Mouse (Mus musculus) spleen, postnatal 10 days (tissue): ENCODE results near the gene Ndrg2.

ENCODE experiments used
- DNase-seq, 2 experiments: peaks; one replicate each; pipeline ENCODE4 v3.0.0; 2021 to 2022; ENCODE audit warnings: low spot score in 2 of 2

Gene Ndrg2

DNA sequence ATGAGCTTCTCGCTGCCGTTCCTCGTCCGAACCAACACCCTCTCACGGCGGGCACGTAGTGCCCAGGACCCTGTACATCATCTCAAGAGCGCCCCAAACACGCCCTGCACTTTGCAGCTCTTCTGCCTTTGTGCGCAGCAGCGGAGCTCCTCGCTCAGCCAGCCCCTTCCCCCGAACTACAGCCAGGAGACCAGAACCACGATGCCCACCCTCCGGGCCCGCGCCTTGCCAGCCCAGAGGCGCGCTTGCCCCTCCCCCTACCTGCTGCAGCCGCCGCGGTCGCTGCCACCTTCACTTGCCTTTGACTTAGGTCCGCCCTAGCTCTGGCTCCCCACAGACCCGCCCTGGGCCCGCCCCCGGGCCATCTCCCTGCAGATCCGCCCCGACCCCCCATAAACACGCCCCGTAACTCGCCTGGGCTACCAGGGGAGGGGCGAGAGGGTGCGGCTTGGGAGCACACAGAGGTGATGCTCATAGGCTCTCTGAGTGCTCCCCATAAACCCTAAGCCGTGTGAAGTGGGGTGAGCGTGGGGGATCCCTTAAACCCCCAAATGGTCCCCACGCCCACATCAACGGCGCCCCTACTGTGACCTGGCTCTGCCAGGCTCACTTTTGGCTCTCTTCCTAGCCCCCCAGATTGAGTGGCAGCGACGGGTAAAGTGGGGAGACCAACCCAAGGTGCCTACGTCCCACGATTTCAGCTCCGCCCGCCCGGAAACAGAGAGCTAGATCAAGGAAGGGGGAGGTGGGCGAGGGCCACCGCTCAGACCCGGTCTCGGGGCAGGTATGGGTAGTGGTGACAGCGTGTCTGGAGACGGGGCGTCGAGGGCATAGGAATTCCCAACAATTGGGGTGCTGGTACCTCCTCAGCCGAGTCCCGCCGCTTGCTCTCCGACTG, 647 bp downstream of the Ndrg2 start:
- DNase-seq = peak; percentile 38 to 74

DNA sequence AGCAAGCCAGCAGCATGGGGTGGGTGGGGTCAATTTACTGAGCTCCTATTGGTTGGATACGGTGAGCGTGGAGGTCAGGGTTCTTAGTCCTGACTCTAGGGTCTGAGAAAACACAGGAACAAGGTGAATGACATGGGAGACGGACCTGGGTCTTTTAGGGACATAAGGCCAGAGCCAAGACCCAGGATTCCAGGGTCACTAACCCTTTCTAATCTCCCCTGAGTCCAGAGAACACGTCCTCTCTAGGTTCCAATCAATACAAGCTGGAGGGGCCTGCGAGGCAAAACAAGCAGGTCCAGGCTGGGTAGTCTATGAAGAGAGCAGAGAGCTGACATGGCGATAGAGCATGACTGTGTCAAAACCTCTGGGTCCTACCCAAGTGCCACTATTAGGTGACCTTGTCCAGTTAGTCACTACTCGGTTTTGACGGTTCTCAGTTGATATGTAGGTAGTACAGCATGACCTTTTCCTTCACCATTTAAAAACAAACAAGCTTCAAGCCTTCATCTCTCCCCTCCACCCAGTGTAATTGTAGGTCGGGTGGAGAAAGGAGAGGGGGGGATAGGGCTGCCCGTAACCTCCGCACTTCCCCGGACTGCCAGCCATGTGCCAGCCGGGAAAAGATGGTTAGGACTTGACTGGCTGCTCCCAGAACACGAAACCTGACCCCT, 1.4 kb downstream of the Ndrg2 start:
- no peak for DNase-seq

DNA sequence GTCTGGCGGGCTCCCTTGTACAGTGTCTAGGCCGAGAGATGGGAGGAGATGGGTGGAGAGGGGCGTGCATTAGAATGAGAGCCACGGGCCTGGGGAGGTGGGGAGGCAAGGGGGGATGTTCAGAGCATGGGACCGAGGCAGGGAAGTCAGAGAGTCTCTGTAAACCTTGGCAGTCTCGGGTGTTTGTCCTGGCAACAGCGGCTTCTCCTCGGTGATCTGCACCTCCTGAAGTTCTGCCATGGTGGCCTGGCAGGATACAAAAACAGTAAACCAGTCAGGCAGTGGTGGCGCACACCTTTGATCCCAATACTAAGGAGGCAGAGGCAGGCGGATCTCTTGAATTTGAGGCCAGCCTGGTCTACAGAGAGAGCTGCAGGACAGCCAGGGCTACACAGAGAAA, 2.7 kb downstream of the Ndrg2 start:
- DNase-seq = no peak

DNA sequence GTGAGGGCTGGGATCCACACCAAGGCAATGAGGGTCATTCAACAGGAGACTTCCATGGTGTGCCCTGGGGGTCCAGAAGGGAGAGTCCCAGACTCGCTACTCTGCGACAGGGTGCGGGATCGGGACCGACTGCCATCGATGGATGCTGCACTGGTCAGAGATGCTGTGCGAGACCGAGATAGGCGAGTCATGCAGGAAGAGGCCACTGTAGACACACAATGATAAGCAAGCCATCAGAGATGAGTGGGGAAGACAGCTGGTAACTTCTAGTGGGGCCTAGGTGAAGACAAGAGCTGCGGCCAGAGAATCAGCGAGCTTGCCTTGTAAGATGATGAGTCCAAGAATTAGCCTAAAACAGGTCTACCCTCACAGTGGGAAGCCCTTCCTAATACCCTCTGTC, 7.9 kb downstream of the Ndrg2 start:
- DNase-seq = no peak

DNA sequence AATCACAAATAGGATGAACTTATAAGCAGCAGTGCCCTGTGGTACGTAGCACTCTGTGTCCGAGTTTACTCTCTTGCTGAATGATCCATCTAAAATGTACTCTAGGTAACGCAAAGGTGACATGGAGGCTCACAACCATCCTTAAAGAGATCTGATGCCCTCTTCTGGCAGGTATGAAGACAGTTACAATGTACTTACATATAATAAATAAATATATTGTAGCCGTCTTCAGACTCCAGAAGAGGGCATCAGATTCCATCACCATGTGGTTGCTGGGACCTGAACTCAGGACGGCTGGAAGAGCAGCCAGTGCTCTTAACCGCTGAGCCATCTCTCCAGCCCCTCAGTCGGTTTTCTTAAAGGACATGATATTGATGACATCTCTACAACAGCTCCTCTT, 9.3 kb downstream of the Ndrg2 start:
- no peak for DNase-seq

DNA sequence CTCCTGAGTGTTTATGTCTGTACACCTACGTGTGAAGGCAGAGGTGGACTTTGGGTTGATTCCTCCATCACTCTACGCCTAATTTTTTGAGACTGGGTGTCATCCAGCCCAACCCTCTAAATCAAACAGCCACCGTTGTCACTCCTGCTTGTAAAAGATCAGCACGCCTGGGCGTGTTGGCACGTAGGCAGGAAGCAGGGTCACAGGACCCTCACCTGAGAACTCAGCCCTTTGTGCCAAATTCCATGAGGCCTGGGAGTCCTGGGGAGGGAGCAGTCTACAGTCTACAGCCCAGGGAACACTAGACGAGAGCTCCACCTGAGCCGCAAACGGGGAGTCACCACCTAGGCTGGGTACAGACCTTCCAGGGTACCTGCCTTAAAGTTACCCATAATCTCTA, 10.2 kb downstream of the Ndrg2 start:
- no peak for DNase-seq

DNA sequence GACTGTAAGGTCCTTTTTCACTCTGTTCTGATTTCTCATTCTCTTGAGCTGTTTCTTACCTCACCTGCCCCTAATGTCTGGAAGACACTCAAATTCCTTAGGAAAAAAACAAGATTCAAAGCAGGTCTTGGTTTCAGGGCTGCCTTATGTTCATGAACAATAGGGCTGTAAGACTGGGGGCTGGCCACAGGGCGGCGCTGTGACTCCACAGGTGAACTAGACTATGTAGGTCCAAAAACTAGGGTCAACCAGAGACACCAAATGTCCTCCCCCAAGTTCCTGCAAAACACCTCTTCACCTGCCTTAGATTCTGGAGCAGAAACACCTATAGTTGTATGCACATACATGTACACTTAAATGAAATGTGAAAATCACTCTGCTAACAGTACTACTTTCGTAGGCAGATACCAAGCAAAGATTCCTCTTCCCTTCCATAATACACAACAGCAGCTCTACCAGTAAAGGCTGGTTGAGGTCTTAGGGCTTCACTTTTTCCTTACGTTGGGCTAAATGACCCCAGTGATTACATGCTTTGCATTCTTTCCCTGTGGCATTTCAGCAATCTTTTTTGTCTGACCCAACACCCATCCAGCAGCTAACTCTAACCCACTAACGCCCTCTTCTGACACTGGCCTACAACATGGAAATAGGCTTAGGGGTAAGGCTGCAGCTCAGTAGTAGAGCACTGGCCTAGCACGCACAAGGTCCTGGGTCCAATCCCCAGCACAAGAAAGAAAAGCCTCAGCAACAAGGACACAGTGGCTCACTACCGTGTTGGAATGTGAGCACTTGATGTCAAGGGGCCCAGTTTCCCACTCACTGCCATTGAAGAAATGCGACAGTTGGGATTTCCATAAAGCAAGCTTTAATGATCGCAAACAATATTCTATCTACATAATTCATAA, 10.9 kb downstream of the Ndrg2 start:
- DNase-seq = peak; percentile 61 to 86

DNA sequence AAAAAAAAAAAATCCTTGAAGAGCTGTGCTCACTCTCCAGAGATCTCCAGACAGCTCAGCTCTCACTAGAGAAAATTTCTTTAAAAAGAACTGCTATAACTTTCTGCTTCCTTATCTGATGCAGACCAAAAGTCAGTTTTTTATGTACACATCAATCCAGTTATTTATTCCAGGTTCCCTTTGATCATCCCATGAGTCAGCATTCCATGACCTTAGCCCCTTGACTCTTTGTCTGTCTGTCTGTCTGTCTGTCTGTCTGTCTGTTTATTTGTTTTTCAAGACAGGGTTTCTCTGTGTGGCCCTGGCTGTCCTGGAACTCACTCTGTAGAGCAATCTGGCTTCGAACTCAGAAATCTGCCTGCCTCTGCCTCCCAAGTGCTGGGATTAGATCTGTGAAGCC, 14.6 kb downstream of the Ndrg2 start:
- no peak for DNase-seq

DNA sequence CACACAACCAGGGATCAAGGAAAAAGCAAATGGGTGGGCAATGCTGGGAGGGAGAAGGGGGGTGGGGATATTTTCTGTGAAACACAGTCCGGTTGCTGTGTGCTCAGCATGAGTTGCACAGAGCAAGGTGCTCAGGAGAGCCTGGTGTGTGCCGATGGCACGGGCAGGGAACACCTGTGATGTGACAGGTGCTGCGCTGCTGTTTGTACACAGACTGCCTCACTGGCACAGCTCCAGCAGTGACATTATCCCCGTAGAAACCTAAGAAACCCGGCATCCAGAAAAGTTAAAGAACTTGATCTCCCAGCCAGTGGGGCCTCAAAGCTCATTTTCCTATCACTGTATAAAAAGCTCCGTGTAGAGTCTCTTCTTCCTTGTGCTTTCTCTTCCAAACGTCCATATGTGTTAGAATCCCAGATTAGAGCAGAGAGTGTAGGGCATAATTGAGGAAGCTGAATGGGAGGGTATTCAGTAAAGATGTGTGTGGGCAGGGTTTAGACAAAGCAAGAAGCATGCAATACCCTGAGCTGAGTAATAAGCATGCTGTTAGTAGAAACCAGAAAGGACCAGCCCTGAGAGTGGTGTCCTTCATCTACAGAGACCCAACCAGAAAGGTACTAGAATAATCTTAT, 17.3 kb downstream of the Ndrg2 start:
- no peak for DNase-seq

DNA sequence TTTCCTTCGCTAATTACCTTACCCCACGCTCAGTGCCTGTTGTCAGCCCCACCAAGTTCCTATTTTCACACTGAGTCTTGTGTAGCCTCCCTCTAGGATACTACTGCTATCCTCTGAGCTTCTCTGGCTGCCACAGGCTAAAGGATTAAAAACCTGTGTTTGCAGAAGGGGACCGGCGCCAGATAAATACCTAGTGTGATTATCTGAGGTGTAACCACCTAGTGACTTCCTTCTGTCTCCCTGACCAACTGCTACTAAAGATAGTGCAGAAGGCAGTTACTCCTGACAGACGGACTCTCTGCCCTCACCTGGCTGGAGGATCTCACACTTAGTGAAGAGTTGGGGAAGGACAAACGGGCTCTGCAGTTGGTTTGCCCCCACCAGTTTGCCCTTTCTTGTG, 17.9 kb downstream of the Ndrg2 start:
- DNase-seq = no peak

DNA sequence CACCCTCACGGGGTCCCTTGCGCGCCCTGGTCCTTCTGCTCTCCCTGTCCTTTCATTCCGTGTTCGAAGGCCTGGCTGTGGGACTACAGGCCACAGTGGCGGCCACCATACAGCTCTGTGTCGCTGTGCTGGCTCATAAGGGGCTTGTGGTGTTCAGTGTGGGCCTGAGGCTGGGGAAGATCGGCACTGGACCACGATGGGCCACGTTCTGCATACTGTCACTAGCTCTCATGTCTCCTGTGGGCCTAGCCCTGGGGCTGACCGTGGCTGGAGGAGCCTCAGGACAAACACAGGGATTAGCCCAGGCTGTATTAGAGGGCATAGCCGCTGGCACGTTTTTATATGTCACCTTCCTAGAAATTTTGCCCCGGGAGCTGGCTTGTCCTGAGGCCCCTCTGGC, 18.9 kb downstream of the Ndrg2 start:
- no peak for DNase-seq

DNA sequence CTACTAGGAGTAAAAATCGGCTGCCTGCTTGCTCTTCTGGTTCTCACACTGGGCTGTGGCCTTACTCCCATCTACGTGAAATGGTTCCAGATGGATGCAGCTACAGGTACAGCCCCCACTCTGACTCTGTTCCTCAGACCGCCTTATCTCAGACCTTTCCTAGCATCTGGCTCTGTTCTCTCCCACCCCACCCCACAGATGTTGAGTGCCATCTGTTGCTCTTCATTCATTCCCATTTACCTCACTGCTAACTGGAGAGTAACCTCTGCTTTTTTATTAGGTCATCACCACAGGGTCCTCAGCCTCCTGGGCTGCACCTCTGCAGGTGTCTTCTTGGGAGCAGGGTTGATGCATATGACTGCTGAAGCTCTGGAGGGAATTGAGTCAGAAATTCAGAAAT, 20.1 kb downstream of the Ndrg2 start:
- DNase-seq = no peak

DNA sequence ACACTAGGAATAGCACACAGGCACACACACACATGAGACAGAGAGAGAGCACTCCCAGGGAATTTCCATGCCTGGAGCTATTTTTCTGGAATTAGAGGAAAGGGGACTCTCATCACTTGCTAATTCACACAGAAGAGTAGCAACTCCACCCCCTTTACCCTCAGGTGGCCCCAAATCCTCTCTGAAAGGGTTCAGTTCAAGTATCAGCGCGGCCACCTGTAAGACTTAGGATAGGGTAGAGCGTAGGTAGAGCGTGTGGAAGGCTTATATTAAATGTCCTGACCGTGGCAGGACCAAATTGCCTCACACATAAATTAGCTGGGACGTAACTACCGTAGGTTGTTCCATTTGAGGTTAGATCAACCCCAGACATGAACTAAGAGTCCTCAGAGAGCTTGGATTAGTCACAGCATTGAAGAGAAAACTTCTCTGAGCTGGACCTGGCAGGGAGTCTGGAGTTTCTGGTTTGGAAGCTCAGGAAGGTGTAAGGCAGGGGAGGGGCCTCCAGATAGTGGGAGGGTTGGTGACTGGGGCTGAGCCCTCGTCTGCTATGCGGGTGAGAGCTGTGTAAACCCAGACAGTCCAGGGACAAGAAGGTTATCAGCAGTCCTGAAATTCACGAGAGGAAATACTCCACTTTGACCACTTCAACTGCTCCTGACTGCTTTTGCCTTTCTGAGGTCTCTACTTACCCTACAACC, 20.7 kb downstream of the Ndrg2 start:
- no peak for DNase-seq

DNA sequence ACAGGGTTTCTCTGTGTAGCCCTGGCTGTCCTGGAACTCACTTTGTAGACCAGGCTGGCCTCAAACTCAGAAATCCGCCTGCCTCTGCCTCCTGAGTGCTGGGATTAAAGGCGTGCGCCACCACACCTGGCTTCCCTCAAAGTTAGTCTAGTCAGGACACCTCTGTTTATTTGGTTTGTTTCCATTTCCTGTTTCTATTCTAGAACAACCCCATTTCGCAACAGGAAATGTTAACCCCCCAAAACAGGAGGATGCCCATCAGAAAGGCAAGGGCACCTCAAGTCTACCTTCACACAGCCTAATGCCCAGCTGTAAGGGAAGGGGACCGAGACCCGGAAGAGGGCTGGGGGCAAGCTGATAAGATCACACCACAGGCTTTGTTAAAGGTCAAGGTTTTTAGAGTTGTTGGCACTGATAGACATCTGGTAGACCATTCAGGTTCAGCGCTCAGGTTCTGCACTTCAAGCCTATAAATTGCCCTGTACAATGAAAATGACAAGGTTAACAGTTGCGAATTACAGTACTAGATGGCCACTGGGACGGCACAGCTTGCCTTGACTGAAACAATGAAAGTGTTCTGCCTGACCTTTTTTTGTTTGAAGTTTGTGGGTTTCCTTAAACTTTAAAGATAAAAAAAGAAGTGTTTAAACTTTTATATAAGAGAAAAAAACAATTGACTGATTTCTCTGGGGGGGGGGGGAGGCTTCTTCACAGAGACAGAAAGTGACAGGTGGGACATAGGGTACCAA, 21.6 kb downstream of the Ndrg2 start, which contains the start of gene Slc39a2:
Slc39a2 (plus strand) TSS at position 699 of the 749 bp plus-strand sequence.
- DNase-seq = no peak

DNA sequence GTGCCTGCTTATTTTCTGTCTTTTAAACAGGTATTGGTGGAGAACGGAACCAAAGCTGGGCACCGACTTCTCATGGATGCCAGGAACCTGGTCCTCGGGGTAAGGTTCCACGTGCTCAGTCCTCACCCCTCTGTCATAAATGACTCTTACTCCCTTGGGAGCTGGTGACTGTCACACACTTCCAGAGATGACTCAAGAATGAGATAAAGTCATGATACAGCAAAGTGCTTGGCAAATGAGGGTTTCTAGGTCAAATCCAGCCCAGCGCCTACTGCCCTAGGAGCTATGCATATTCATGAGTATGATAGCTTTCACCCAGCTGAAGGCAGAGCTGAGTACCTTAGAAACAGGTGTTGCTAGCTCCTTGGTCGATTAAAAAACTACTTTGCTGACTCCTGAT, 24.1 kb downstream of the Ndrg2 start:
- DNase-seq = no peak

DNA sequence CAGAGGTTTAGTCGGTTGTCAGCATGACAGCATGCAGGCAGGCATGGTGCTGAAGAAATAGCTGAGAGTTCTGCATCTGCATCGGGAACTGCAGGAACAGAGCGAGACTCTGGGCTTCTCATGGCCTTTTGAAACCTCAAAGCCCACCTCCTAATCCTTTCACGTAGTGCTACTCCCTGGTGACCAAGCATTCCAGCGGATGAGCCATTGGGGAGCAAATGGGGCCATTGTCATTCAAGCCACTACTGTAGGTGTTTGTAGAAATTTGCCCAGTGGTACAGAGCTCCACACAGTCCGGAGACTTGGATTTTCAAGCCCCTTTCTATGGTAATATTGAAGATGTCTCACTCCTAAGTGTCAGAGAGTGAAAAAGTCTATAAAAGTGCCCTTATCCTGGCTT, 27.9 kb downstream of the Ndrg2 start:
- no peak for DNase-seq

DNA sequence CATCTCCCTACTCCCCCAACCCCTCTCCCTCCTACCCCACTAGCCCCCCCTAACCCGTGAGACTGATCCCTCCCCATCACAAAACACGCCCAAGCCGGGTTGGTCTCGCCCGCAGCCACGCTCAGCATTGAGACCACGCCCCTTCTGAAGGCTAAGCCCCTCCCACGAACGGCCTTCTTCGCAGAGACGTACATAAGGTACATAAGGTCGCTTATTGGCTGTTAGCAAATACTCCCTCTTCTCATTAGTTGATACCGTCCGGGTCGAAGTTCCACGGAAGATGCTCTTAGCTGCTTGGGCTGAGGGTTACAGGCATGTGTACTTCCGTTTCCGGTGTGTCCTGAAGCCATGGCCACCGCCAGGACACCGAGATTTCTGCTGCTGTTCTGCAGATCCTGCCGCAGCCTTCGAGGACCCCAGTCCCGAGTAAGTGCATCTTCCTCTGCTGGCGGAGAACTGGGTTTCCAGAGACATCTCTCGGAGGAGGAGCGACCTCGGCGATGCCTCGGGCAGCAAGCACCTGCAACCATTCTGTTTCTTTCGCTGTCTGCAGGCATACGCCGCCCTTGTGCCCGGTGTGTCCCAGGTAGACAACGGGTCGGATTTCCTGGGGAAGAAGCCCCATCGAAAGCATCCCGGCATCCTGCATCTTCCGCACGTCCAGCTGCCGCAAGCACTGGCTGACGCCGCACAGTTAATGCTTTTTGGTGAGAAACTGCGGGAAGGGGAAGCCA, 29.2 kb downstream of the Ndrg2 start, which contains the start of gene Mettl17:
Mettl17 (plus strand) TSS at position 245 of the 734 bp plus-strand sequence.
- peak; percentile 82 to 95 for DNase-seq

DNA sequence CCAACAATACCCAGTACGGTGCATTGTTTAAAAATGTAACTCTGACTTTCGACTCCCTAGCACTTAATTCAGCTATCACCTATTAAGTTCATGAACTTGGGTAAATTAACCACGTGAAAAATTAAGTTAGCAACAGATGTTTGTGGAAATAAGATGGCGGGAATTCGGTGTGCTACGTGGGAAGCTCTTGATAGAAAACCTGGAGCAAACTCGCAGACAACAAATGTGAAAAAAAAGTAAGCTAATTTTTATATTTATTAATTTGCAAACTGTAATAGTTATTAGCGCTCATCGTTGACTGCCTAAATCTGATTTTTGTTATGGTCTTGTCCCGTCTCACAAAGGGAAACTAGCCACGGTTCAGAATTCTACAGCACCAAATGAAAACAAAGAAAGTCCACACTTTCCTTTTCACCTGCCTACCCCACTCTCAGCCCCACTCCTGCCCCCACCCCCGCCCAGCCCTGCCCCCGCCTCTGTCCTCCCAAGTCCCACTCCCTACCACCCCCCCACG, 29.9 kb downstream of the Ndrg2 start:
- no peak for DNase-seq

DNA sequence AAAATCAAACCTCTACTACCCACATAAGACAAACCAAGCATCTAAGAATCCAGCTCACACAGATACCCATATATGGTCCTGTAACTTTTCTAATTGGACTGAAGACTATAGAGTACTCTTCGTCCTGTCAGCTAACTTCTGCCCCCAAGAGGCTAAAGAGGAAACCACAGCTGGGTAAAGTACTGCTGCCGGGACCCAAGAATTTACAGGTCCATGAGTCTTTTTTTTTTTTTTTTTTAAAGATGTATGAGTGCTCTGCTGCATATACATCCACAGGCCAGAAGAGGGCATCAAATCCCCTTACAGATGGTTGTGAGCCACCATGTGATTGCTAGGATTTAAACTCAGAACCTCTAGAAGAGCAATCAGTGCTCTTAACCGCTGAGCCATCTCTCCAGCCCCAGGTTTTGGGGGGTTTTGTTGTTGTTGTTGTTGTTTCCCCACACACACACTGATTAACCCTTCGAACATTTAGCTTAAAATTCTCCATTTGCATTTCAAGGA, 30.4 kb downstream of the Ndrg2 start:
- DNase-seq = peak; percentile 42 to 84
